Mouse (Mus musculus): ENCODE data around the gene Vps8. TPM values are rescaled to one million over a fixed set of nuclear protein-coding genes. Genes with fewer than 3 reads are reported as not detected.

Vps8 gene
- polyA plus RNA-seq, 1 experiment from 2014 or later: 20.4 TPM

- Histone ChIP-seq H3K9me3 (ENCODE audit: control insufficient read depth, low read depth, low read length) (no peaks in the 10 kb centered on the region), H3K9ac (replicated peaks; ENCODE audit: low read depth, low read length) (no peak overlapping the region), H3K27ac (ENCODE audit: low read length) (no peak overlapping the region), H3K27me3 (ENCODE audit: control insufficient read depth, insufficient read depth, low read length) (no peaks in the 10 kb centered on the region), H3K36me3 (ENCODE audit: control insufficient read depth, insufficient read depth, low read length) (no peaks in the 10 kb centered on the region; the same call in 1 of the 2 replicates), H3K4me1 (ENCODE audit: control insufficient read depth, insufficient read depth, low read length) (peaks cover 4% of the 10 kb centered on the region; the same call in 1 of the 2 replicates), H3K4me3 (ENCODE audit: low read depth, low read length) (no peak overlapping the region), H3K4me2 (replicated peaks; ENCODE audit: low read depth, low read length) (no peak overlapping the region)
- WGBS: 87% methylated on average over 10 of the region's 10 CpGs
- no peak for ATAC-seq (ENCODE audit: insufficient number of reproducible peaks, insufficient read depth, low FRiP score, low read depth)
These were observed 104.5 kb downstream of the Vps8 start for GRCm38 (mm10) chr16:21527271-21528007.

DNA sequence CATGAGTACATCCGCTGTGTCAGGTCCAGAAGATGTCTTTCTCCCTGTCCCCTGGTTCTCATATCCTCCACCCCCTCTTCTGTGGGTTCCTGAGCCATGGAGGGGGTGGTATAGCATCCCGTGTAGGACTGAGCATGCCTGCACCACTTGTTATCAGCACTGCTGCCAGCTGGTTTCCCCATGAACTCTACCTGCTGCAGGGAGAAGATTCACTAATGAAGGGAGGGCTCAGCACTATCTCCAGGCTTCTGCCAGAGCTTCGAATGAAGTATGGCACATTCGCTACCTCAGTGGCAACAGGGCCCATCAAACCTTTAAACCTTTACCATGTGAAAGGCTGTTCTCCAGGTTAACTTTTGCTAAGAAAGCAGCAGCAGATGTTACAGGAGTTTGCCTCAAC is 110.6 kb downstream of the Vps8 start:
- 80% methylated on average over 4 of the region's 4 CpGs for WGBS
- H3K4me3 ChIP-seq (ENCODE audit: low read depth, low read length): no peak overlapping the region
- peaks cover 4% of the 10 kb centered on the region; the same call in 1 of the 2 replicates for H3K4me1 ChIP-seq (ENCODE audit: control insufficient read depth, insufficient read depth, low read length)
- no peaks in the 10 kb centered on the region for H3K27me3 ChIP-seq (ENCODE audit: control insufficient read depth, insufficient read depth, low read length)
- H3K27ac ChIP-seq (ENCODE audit: low read length): no peak overlapping the region
- H3K9ac ChIP-seq (replicated peaks; ENCODE audit: low read depth, low read length): no peak overlapping the region
- no peaks in the 10 kb centered on the region for H3K9me3 ChIP-seq (ENCODE audit: control insufficient read depth, low read depth, low read length)
- no peaks in the 10 kb centered on the region for H3K36me3 ChIP-seq (ENCODE audit: control insufficient read depth, insufficient read depth, low read length)
- ATAC-seq (ENCODE audit: insufficient number of reproducible peaks, insufficient read depth, low FRiP score, low read depth): no peak
- no peak overlapping the region for H3K4me2 ChIP-seq (replicated peaks; ENCODE audit: low read depth, low read length)

DNA sequence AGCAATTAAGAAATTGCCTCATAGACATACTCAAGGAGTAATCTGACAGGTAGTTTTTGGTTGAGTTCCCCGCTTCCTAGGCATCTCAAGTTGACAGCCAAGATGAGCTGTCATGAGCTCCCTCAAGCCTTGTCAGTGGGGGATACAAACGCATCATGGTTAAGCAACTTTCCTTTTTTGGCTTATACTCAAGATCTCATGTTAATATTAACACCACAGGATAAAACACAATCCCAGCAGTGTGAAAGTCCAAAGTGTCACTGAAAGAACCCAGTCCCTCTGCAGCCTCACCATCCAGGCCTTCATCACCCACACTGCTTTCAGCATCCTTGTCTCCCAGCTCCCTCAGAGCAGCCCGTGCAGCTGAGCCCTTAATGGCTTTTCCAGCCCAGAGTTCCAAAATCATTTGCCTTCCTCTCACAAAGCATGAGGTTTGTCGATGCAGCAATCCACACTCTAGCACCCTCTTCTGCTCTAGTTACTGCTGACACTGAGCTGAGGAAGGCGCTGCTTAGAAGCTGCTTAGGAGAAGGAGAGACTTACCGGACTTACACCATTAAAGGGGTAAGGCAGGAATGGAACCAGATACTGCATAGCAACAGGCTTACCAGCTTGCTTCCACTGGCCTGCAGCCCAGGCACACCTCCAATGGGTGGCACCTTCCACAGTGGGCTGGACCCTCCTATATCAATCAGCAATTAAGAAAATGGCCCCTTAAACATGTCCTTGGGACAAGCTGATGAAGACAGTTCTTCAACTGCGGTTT is 113.5 kb downstream of the Vps8 start:
- Histone ChIP-seq H3K4me3 (ENCODE audit: low read depth, low read length) (no peak overlapping the region), H3K27me3 (ENCODE audit: control insufficient read depth, insufficient read depth, low read length) (no peaks in the 10 kb centered on the region), H3K36me3 (ENCODE audit: control insufficient read depth, insufficient read depth, low read length) (no peaks in the 10 kb centered on the region; the same call in 1 of the 2 replicates), H3K9me3 (ENCODE audit: control insufficient read depth, low read depth, low read length) (no peaks in the 10 kb centered on the region), H3K27ac (ENCODE audit: low read length) (no peak overlapping the region), H3K4me1 (ENCODE audit: control insufficient read depth, insufficient read depth, low read length) (no peaks in the 10 kb centered on the region), H3K4me2 (replicated peaks; ENCODE audit: low read depth, low read length) (no peak overlapping the region), H3K9ac (replicated peaks; ENCODE audit: low read depth, low read length) (no peak overlapping the region)
- WGBS: 79% methylated on average over 7 of the region's 7 CpGs
- no peak for ATAC-seq (ENCODE audit: insufficient number of reproducible peaks, insufficient read depth, low FRiP score, low read depth)

DNA sequence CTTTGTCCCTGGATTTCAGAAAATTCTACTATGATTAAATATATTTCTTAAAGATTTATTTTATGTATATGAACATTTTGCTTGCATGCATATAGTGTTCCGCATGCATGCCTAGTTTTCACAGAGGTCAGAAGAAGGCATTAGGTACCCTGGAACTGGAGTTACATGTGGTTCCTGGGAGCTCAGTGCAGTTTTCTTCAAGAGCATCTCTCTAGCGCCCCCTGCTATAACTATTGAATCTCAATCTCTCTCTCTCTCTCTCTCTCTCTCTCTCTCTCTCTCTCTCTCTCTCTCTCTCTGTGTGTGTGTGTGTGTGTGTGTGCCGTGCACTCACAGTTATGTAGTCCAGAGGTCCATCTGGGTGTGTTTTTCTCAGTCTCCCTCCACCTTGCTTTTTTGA is 114.4 kb downstream of the Vps8 start:
- no peaks in the 10 kb centered on the region for H3K9me3 ChIP-seq (ENCODE audit: control insufficient read depth, low read depth, low read length)
- no peak overlapping the region for H3K4me3 ChIP-seq (ENCODE audit: low read depth, low read length)
- no peaks in the 10 kb centered on the region; the same call in 1 of the 2 replicates for H3K36me3 ChIP-seq (ENCODE audit: control insufficient read depth, insufficient read depth, low read length)
- no peak overlapping the region for H3K4me2 ChIP-seq (replicated peaks; ENCODE audit: low read depth, low read length)
- no peaks in the 10 kb centered on the region for H3K4me1 ChIP-seq (ENCODE audit: control insufficient read depth, insufficient read depth, low read length)
- 57% methylated on average over 3 of the region's 3 CpGs for WGBS
- no peak for ATAC-seq (ENCODE audit: insufficient number of reproducible peaks, insufficient read depth, low FRiP score, low read depth)
- no peak overlapping the region for H3K9ac ChIP-seq (replicated peaks; ENCODE audit: low read depth, low read length)
- H3K27ac ChIP-seq (ENCODE audit: low read length): no peak overlapping the region
- H3K27me3 ChIP-seq (ENCODE audit: control insufficient read depth, insufficient read depth, low read length): no peaks in the 10 kb centered on the region

GRCm38 (mm10) chr16:21538889-21539288 is 116.0 kb downstream of the Vps8 start:
- H3K36me3 ChIP-seq (ENCODE audit: control insufficient read depth, insufficient read depth, low read length): no peaks in the 10 kb centered on the region; the same call in 1 of the 2 replicates
- ATAC-seq (ENCODE audit: insufficient number of reproducible peaks, insufficient read depth, low FRiP score, low read depth): no peak
- no peak overlapping the region for H3K4me2 ChIP-seq (replicated peaks; ENCODE audit: low read depth, low read length)
- no peaks in the 10 kb centered on the region for H3K27me3 ChIP-seq (ENCODE audit: control insufficient read depth, insufficient read depth, low read length)
- no peak overlapping the region for H3K4me3 ChIP-seq (ENCODE audit: low read depth, low read length)
- no peak overlapping the region for H3K9ac ChIP-seq (replicated peaks; ENCODE audit: low read depth, low read length)
- WGBS: 59% methylated on average over 2 of the region's 2 CpGs
- no peaks in the 10 kb centered on the region for H3K4me1 ChIP-seq (ENCODE audit: control insufficient read depth, insufficient read depth, low read length)
- H3K9me3 ChIP-seq (ENCODE audit: control insufficient read depth, low read depth, low read length): no peaks in the 10 kb centered on the region
- no peak overlapping the region for H3K27ac ChIP-seq (ENCODE audit: low read length)

DNA sequence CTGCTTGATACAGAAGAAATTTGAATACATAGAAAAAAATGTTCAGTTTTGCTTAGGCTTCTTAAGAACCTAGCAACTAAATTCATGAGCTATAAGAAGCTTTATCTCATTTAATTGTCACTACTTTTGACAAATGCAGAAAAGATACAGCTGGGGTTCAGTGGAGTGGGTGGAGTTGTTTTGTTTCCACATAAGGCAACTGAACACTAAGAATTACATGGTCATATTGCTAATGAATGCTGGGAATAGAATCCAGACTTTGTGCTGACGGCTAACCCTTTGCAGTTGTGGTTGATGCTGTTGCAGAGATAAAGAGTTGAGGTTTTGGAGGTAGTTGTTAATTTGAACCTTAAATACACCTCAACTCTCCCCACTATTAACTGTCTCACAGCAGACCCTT is 119.6 kb downstream of the Vps8 start:
- H3K4me1 ChIP-seq (ENCODE audit: control insufficient read depth, insufficient read depth, low read length): no peaks in the 10 kb centered on the region

DNA sequence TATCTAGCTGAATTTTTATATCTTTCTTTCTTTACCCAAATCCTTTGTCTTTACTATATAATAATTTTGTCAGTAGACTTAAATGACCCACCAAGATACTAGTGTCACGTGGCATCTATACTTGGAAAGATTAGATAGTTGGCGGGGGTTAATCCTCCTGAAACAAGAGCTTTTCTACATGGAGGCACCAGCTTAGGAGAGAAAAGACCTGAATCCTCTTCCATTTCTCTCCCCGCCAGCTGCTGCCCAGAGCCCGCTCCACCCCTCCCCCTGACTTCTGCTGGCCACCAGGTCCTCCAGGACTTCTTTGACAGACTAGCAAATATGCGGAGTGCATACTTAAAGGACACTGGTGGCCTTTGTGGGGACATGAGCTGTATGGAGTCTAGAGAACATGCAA is 124.5 kb downstream of the Vps8 start:
- WGBS: 78% methylated on average over 5 of the region's 5 CpGs
- ATAC-seq (ENCODE audit: insufficient number of reproducible peaks, insufficient read depth, low FRiP score, low read depth): no peak
- H3K27ac ChIP-seq (ENCODE audit: low read length): no peak overlapping the region
- no peaks in the 10 kb centered on the region for H3K9me3 ChIP-seq (ENCODE audit: control insufficient read depth, low read depth, low read length)
- H3K9ac ChIP-seq (replicated peaks; ENCODE audit: low read depth, low read length): no peak overlapping the region
- H3K36me3 ChIP-seq (ENCODE audit: control insufficient read depth, insufficient read depth, low read length): no peaks in the 10 kb centered on the region
- H3K27me3 ChIP-seq (ENCODE audit: control insufficient read depth, insufficient read depth, low read length): no peaks in the 10 kb centered on the region
- no peak overlapping the region for H3K4me2 ChIP-seq (replicated peaks; ENCODE audit: low read depth, low read length)
- H3K4me3 ChIP-seq (ENCODE audit: low read depth, low read length): no peak overlapping the region
- no peaks in the 10 kb centered on the region for H3K4me1 ChIP-seq (ENCODE audit: control insufficient read depth, insufficient read depth, low read length)

More for the DNA sequence above, 119.6 kb downstream of the Vps8 start:
- Histone ChIP-seq H3K9me3 (ENCODE audit: control insufficient read depth, low read depth, low read length) (no peaks in the 10 kb centered on the region), H3K4me2 (replicated peaks; ENCODE audit: low read depth, low read length) (no peak overlapping the region), H3K36me3 (ENCODE audit: control insufficient read depth, insufficient read depth, low read length) (no peaks in the 10 kb centered on the region; the same call in 1 of the 2 replicates), H3K27ac (ENCODE audit: low read length) (no peak overlapping the region), H3K9ac (replicated peaks; ENCODE audit: low read depth, low read length) (no peak overlapping the region), H3K27me3 (ENCODE audit: control insufficient read depth, insufficient read depth, low read length) (no peaks in the 10 kb centered on the region), H3K4me3 (ENCODE audit: low read depth, low read length) (no peak overlapping the region)
- ATAC-seq (ENCODE audit: insufficient number of reproducible peaks, insufficient read depth, low FRiP score, low read depth): no peak
- WGBS: 79% methylated on average over 1 of the region's 1 CpGs

- H3K9me3 ChIP-seq (ENCODE audit: control insufficient read depth, low read depth, low read length): no peaks in the 10 kb centered on the region
- H3K9ac ChIP-seq (replicated peaks; ENCODE audit: low read depth, low read length): no peak overlapping the region
- no peak overlapping the region for H3K4me3 ChIP-seq (ENCODE audit: low read depth, low read length)
- no peaks in the 10 kb centered on the region for H3K27me3 ChIP-seq (ENCODE audit: control insufficient read depth, insufficient read depth, low read length)
- no peaks in the 10 kb centered on the region for H3K4me1 ChIP-seq (ENCODE audit: control insufficient read depth, insufficient read depth, low read length)
- 77% methylated on average over 4 of the region's 4 CpGs for whole genome bisulfite sequencing
- 0 out of 2 replicates have a peak, but pooled peaks cover 2% of the 10 kb centered on the region for H3K36me3 ChIP-seq (ENCODE audit: control insufficient read depth, insufficient read depth, low read length)
- no peak for ATAC-seq (ENCODE audit: insufficient number of reproducible peaks, insufficient read depth, low FRiP score, low read depth)
- no peak overlapping the region for H3K4me2 ChIP-seq (replicated peaks; ENCODE audit: low read depth, low read length)
- no peak overlapping the region for H3K27ac ChIP-seq (ENCODE audit: low read length)
These were observed 126.8 kb downstream of the Vps8 start for GRCm38 (mm10) chr16:21549751-21550150.
